Mouse (Mus musculus) forebrain, embryonic 13.5 days (tissue): ENCODE measurements around the gene Dnajc21. TPM values are rescaled to one million over a fixed set of nuclear protein-coding genes. Genes with fewer than 3 reads are reported as not detected.

Experiments used
- ATAC-seq: fragments of 200-750 bp; cut with Nextera tagmentation; 2 replicates; pipeline ENCODE4 v1.8.0; 2017
- H3K27ac ChIP-seq: fragments of 300-500 bp; sonication (generic); 2 replicates; pipeline ENCODE4 v1.5.1; 2015; ENCODE audit warnings: inconsistent platforms, mild to moderate bottlenecking, moderate library complexity
- H3K27me3 ChIP-seq: fragments of 300-500 bp; sonication (generic); 2 replicates; pipeline ENCODE4 v1.6.1; 2015; ENCODE audit warnings: mild to moderate bottlenecking, inconsistent platforms
- H3K36me3 ChIP-seq: fragments of 300-500 bp; sonication (generic); 2 replicates; pipeline ENCODE4 v1.6.1; 2015; ENCODE audit warnings: mild to moderate bottlenecking, inconsistent platforms; ENCODE audit not compliant: poor library complexity, severe bottlenecking
- H3K4me1 ChIP-seq: fragments of 300-500 bp; sonication (generic); 2 replicates; pipeline ENCODE4 v1.6.1; 2015; ENCODE audit warnings: inconsistent platforms
- H3K4me2 ChIP-seq: fragments of 300-500 bp; sonication (generic); 2 replicates; pipeline ENCODE4 v1.6.1; 2015; ENCODE audit warnings: inconsistent platforms, mild to moderate bottlenecking, moderate library complexity
- H3K4me3 ChIP-seq: fragments of 300-500 bp; sonication (generic); 2 replicates; pipeline ENCODE4 v1.5.1; 2015; ENCODE audit warnings: mild to moderate bottlenecking, inconsistent platforms
- H3K9ac ChIP-seq: fragments of 300-500 bp; sonication (generic); 2 replicates; pipeline ENCODE4 v1.6.1; 2015; ENCODE audit warnings: mild to moderate bottlenecking, inconsistent platforms
- H3K9me3 ChIP-seq: fragments of 300-500 bp; sonication (generic); replicated peaks from 2 replicates; pipeline ENCODE4 v1.6.1; 2016; ENCODE audit warnings: inconsistent platforms
- WGBS: fragments of 180-500 bp; shearing (Covaris S2); methylation state at CpG from one replicate; pipeline ENCODE4 v1.1.7; 2015; 5-methylcytosine and 5-hydroxymethylcytosine counted together
- polyA plus RNA-seq: library from polyadenylated mRNA; unstranded; fragments of >200 nt; fragmentation: Nextera tagmentation; extraction: Ambion mirVana; gene quantifications from 2 replicates; pipeline ENCODE4 v1.2.1, GENCODE M21; 2015

Dnajc21 gene
- polyA plus RNA-seq, 1 experiment from 2014 or later = 10.4 TPM

DNA sequence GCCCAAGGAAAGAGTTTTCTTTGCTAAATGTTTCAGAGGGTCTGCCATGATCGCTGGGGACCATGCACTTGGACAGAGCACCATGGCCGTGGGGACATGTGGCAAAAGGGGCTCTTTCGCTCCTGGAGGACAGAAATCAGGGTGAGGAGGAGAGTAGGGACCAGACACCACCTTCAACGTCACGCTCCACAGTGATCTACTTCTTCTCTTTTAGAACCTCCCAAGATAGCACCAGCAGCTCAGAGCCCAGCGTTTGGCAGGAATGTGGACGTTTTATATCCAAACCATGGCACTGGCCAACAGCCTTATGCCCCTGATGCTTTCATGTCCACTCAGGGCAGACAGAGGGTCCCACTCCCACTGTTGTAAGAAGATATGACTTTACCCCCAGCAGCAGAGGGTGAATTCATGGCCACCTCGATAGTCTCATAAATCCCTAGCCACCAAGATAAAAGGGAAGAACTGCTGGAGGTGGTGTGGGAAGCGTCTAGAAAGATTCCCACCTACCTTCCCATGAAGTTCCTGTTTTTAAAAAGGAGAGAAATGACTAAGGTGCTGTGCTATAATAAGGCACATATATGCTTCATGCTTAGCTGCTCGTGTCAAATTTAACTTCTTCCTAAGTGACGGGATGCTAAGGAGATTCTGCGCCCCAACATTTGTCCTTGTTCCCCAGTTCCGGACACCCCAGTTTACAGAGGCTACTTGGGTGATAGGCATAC is 43.6 kb downstream of the Dnajc21 start:
- H3K4me3 ChIP-seq = no peak overlapping the region
- no peak for ATAC-seq
- no peak overlapping the region for H3K27ac ChIP-seq
- no peak overlapping the region for H3K4me2 ChIP-seq
- 93% methylated on average over 13 of the region's 13 CpGs for WGBS
- H3K27me3 ChIP-seq = no peaks in the 10 kb centered on the region
- peaks cover 8% of the 10 kb centered on the region for H3K4me1 ChIP-seq
- H3K36me3 ChIP-seq = no peaks in the 10 kb centered on the region
- H3K9me3 ChIP-seq = no peaks in the 10 kb centered on the region
- no peak overlapping the region for H3K9ac ChIP-seq

- WGBS = 96% methylated on average over 6 of the region's 6 CpGs
- Histone ChIP-seq H3K9ac (no peak overlapping the region), H3K9me3 (no peaks in the 10 kb centered on the region), H3K36me3 (no peaks in the 10 kb centered on the region), H3K27ac (no peak overlapping the region), H3K4me1 (peaks cover 14% of the 10 kb centered on the region), H3K27me3 (no peaks in the 10 kb centered on the region), H3K4me3 (no peak overlapping the region), H3K4me2 (no peak overlapping the region)
- no peak for ATAC-seq
Observed at GRCm38 (mm10) chr15:10426124-10426523, 44.2 kb downstream of the Dnajc21 start.

DNA sequence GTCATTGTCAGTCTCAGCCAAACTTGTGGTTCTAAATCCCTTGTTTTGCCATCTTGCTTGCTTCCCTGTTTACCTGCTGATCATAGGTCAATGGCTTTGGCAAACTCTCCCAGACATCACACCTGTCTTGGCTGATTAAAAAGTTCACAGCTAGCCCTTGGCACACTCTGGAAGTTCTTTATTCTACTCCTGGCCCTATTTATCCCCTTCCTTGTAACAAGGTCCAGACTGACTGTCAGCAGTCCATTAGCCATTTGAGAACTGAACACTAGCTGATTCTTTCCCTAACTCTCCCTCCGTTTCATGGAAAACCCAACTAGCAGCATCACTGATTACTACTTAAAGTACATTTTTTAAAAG is 48.6 kb downstream of the Dnajc21 start:
- Histone ChIP-seq H3K27me3 (no peaks in the 10 kb centered on the region), H3K4me1 (peaks cover 22% of the 10 kb centered on the region), H3K4me3 (no peak overlapping the region), H3K9ac (no peak overlapping the region), H3K36me3 (no peaks in the 10 kb centered on the region), H3K4me2 (peak overlapping the region; percentile 29), H3K9me3 (no peaks in the 10 kb centered on the region), H3K27ac (peak overlapping the region; percentile 60)
- peak; percentile 64 for ATAC-seq
- 0% methylated on average over 1 of the region's 1 CpGs for WGBS

DNA sequence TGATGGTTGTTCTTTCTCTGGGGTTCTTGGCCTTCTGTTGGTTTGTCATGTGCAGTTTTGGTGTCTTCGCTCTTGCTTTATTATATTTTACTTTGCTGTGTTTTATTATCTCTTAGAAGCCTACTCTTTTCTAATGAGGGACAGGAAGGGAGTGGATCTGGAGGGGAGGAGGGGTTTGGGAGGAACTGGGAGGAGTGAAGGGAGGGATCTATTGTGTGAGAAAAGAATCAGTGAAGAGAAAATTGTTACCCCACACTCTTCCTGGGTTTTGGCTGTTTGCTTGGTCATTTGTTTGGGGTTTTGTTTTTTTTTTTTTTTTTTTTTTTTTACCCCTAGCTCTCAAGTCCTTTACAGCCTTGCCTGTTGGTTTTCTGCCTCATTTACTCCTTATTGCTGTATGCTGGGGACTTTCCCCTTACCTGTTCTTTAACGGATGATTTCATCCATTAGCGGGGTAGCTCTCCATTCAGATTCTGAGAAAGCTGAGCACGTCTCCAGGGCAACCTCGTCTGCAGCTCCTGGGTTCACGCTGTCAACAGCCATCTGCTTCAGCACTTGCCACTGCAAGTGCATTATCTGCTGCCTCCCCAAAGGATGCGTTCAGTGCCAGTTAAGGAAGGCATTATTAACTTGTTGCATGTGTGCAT is 49.1 kb downstream of the Dnajc21 start:
- no peaks in the 10 kb centered on the region for H3K27me3 ChIP-seq
- peak overlapping the region; percentile 29 for H3K4me2 ChIP-seq
- peaks cover 22% of the 10 kb centered on the region for H3K4me1 ChIP-seq
- no peaks in the 10 kb centered on the region for H3K9me3 ChIP-seq
- H3K27ac ChIP-seq = peak overlapping the region; percentile 60
- 12% methylated on average over 7 of the region's 7 CpGs for WGBS
- H3K36me3 ChIP-seq = no peaks in the 10 kb centered on the region
- no peak overlapping the region for H3K4me3 ChIP-seq
- peak; percentile 91 for ATAC-seq
- H3K9ac ChIP-seq = no peak overlapping the region

DNA sequence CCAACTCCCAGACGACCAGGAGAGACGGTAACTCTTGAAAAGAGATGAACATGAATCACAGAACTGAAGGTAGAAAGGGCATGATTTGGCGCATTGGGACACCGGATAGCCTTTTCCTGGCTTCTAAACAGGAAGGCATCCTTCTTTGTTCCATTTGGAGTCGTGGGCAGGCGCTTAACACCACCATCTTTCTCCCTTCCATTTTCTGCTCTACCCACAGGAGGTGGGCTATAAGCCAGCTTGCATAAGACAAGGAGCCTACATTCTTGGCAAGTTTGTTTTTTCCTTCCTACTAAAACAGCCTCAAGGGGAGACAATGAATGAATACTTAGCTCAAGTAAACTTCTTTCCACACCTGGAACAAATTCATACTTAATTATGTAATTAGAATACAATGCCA is 56.7 kb downstream of the Dnajc21 start:
- no peak overlapping the region for H3K9ac ChIP-seq
- no peaks in the 10 kb centered on the region for H3K27me3 ChIP-seq
- H3K4me2 ChIP-seq = no peak overlapping the region
- no peaks in the 10 kb centered on the region for H3K4me1 ChIP-seq
- 89% methylated on average over 6 of the region's 6 CpGs for whole genome bisulfite sequencing
- no peaks in the 10 kb centered on the region for H3K9me3 ChIP-seq
- H3K36me3 ChIP-seq = no peaks in the 10 kb centered on the region
- no peak for ATAC-seq
- H3K4me3 ChIP-seq = no peak overlapping the region
- no peak overlapping the region for H3K27ac ChIP-seq

DNA sequence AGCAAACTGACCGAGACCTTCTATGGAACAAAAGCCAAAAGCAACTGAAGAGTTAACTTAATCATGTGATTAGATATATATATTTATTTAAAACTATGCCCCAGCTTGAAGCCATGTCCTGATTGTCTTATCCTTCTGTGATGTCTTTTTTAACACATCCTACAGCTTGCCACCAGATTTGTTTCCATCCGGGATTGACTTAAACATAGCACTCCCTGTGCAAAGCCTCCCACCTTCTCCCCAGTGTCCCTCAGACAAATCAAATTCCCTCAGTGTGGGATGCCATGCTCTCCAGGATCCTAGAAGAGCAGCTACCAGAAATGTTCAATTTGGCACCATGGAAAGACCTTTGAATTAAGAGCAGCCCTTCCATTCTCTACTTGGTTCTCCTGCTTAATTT is 59.4 kb downstream of the Dnajc21 start:
- ATAC-seq = no peak

DNA sequence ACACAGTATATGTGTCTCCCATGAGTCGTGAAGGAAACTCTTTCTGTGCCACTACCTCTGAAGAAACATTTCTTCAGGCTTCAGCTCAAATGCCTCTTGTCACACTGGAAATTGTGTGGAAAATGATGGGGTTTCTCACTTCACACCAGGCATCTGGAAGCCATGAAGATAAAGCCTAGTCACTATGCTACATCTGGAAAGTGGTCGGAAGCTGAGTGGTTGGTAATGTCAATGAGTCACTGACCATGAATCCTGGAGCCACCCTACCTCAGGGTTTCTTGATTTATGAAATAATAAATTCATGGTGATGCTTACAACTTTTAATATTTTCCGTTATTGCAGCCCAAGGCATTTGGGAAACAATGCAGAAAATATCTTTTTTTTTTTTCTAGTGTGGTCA is 60.5 kb downstream of the Dnajc21 start:
- Histone ChIP-seq H3K9ac (no peak overlapping the region), H3K9me3 (no peaks in the 10 kb centered on the region), H3K4me3 (no peak overlapping the region), H3K27ac (no peak overlapping the region), H3K4me1 (no peaks in the 10 kb centered on the region), H3K27me3 (no peaks in the 10 kb centered on the region), H3K36me3 (no peaks in the 10 kb centered on the region), H3K4me2 (no peak overlapping the region)
- 91% methylated on average over 3 of the region's 3 CpGs for WGBS
- ATAC-seq = no peak

More for the DNA sequence above, 59.4 kb downstream of the Dnajc21 start:
- 86% methylated on average over 2 of the region's 2 CpGs for WGBS
- H3K27me3 ChIP-seq = no peaks in the 10 kb centered on the region
- no peaks in the 10 kb centered on the region for H3K9me3 ChIP-seq
- no peak overlapping the region for H3K27ac ChIP-seq
- no peaks in the 10 kb centered on the region for H3K4me1 ChIP-seq
- H3K36me3 ChIP-seq = no peaks in the 10 kb centered on the region
- H3K4me3 ChIP-seq = no peak overlapping the region
- no peak overlapping the region for H3K9ac ChIP-seq
- no peak overlapping the region for H3K4me2 ChIP-seq

DNA sequence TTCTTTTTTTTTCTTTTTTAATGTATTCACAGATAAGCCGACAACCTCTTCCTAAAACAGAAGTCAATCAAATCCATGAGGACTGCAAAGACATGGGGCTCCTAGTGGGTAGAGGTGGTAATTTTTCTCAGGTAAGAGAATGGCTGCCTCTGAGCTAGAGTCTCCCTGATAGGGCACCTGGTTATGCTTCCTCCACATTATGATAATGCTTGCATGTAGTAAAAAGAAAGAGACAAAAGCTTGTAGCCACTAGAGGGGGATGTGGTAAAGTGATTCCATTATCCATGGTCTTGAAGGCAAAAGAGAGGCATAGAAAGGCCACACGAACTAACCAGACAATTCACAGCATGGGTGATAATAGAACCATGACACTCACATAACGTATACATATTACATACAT is 69.9 kb downstream of the Dnajc21 start:
- no peak overlapping the region for H3K27ac ChIP-seq
- H3K36me3 ChIP-seq = no peaks in the 10 kb centered on the region
- H3K9ac ChIP-seq = no peak overlapping the region
- 47% methylated on average over 3 of the region's 3 CpGs for WGBS
- H3K4me3 ChIP-seq = no peak overlapping the region
- H3K9me3 ChIP-seq = no peaks in the 10 kb centered on the region
- peak; percentile 77 for ATAC-seq
- H3K4me1 ChIP-seq = no peaks in the 10 kb centered on the region
- H3K27me3 ChIP-seq = no peaks in the 10 kb centered on the region
- no peak overlapping the region for H3K4me2 ChIP-seq

- H3K9me3 ChIP-seq = no peaks in the 10 kb centered on the region
- no peaks in the 10 kb centered on the region for H3K36me3 ChIP-seq
- no peaks in the 10 kb centered on the region for H3K4me1 ChIP-seq
- H3K4me3 ChIP-seq = no peak overlapping the region
- H3K27me3 ChIP-seq = no peaks in the 10 kb centered on the region
- 63% methylated on average over 2 of the region's 2 CpGs for WGBS
- ATAC-seq = no peak
- H3K9ac ChIP-seq = no peak overlapping the region
- H3K27ac ChIP-seq = no peak overlapping the region
- H3K4me2 ChIP-seq = no peak overlapping the region
Observed at GRCm38 (mm10) chr15:10399795-10400194, 70.5 kb downstream of the Dnajc21 start.

Other genes starting within 250 kb of the Dnajc21 start
- gene Gm21973, start 145.1 kb downstream of the Dnajc21 start, polyA plus RNA-seq = not detected in 2 replicates
- gene Agxt2, start 112.0 kb downstream of the Dnajc21 start, polyA plus RNA-seq = not detected in 2 replicates
- 103 and 118 TPM in 2 replicates for gene Brix1, start 15.4 kb upstream of the Dnajc21 start, polyA plus RNA-seq
- gene Rad1, start 15.5 kb upstream of the Dnajc21 start, polyA plus RNA-seq = 37.4 and 40.7 TPM in 2 replicates
- gene Ttc23l, start 88.2 kb upstream of the Dnajc21 start, polyA plus RNA-seq = not detected in 2 replicates
- 37.9 and 43.7 TPM in 2 replicates for gene Rai14, start 244.1 kb upstream of the Dnajc21 start, polyA plus RNA-seq